Mouse (Mus musculus) hematopoietic stem cell, adult 5-6 weeks (primary cell): ENCODE measurements at regions not wholly inside any gene's neighbourhood (a gene's known extent, or its start where the extent isn't known, plus 50 kb on each side); places are given as distances from the start of the nearest gene placed in this dataset.
A peak's percentile ranks its signal among the peaks of the same experiment; 100 is the strongest.

ENCODE experiments used
- ATAC-seq, 2 experiments: fragments of 125-278 bp in 1 of 2; replicated peaks in 1 of 2; 2 replicates each; pipeline ENCODE4 v1.8.0; 2016 to 2017; ENCODE audit warnings: inconsistent platforms in 2 of 2, mild to moderate bottlenecking in 2 of 2, moderate number of reproducible peaks in 2 of 2, low read depth in 1 of 2, moderate TSS enrichment in 1 of 2; ENCODE audit not compliant: low FRiP score in 2 of 2, poor library complexity in 2 of 2, severe bottlenecking in 2 of 2, insufficient read depth in 1 of 2, low TSS enrichment in 1 of 2

DNA sequence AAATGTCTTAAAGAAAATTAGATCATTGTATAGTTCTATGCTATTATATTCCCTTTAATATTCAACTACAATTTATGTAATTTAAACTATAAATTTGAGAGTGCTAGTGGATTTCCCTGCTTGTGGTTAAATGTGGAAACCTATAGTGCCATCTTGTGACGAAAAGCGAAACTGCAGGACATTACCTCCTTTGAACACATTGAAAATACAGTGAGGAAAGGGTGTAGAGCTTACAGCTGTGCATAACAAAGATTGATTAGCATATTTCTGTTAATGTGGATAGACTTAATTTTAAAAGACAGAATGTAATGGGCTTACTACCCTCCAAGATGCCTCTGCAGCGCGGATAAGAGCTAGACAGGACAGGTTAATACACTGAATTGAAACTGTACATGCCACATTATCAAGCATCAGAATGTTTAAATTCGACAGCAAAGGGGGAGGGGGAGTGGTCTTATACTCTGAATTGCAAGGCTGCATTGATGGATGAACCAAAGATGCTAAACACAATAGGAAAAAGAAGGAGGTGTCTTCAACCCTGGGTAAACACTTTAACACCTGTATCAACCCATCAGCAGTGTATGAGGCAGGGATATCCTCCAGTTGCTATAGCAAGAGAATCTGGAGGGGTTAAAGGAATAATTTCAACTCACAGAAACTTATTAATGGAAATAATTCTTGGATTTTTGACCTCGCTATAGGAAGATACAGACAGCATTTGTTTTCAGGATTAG, 101.3 kb upstream of the Tdrd3 start:
- peak; percentile 83 to 89 for ATAC-seq

DNA sequence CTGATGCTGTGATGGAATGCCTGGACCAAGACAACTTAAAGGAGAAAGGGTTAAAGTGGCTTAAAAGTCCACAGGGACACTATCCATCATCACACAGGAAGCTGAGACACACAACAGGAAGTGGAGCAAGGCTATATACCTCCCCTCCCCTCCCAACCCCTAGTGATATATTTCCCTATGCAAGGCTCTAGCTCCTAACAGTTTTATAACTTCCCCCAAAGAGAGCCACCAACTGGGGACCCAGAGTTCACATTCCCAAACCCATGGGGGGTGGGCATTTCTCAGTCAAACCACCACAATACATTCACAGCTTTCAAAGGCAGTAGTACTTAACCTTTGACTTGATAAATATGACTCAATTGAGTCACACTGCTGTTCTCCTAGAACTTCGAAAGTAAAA, 88.6 kb upstream of the Tdrd3 start:
- no peak for ATAC-seq

DNA sequence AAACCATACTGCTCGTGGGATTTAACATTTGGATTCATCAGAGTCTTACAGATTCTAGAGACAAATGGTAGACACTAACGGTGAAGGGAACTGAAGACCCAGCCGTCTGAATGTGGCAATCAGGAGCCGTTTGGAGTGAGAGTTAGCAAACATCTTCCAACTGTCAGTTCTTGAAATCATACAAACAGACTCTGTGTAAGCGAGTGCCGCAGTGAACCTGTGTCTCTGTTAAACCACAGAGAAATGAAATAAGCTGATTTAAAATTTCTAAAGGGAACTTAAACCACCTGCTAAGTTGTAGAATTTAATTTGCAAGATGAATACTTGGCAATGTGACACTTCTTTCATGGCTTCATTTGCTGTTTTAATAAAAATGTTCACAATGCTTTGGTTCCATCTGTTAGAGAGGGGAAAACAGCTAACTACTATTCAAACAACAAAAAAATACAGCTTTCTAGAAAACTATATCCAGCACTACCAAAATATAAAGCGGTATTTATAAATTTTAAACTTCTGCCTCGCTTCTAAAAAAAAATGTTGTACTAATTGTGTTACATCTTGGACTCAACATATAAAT, 78.4 kb upstream of the Tdrd3 start:
- 0 out of 4 replicates have a peak, but pooled peaks of 1 of the 2 experiments have one; percentile 17 for ATAC-seq

GRCm38 (mm10) chr14:87344540-87344939, 71.9 kb upstream of the Tdrd3 start:
- ATAC-seq: no peak

- ATAC-seq: no peak
Measured at GRCm38 (mm10) chr14:87346812-87347211, 69.6 kb upstream of the Tdrd3 start.

GRCm38 (mm10) chr14:87348825-87349224, 67.6 kb upstream of the Tdrd3 start:
- ATAC-seq: no peak

GRCm38 (mm10) chr14:87365793-87366192, 50.6 kb upstream of the Tdrd3 start:
- ATAC-seq: no peak
